Mouse (Mus musculus) hindbrain, embryonic 13.5 days (tissue): ENCODE data around the gene Stat3. TPM values are rescaled to one million over a fixed set of nuclear protein-coding genes. Genes with fewer than 3 reads are reported as not detected.
A peak's percentile ranks its signal among the peaks of the same experiment; 100 is the strongest.

Experiments
- ATAC-seq: fragments of 200-750 bp; cut with Nextera tagmentation; 2 replicates; pipeline ENCODE4 v1.8.0; 2017; ENCODE audit warnings: moderate TSS enrichment; ENCODE audit not compliant: low FRiP score
- H3K27ac ChIP-seq: fragments of 300-500 bp; sonication (generic); 2 replicates; pipeline ENCODE4 v1.5.1; 2015; ENCODE audit warnings: inconsistent platforms, mild to moderate bottlenecking, moderate library complexity
- H3K27me3 ChIP-seq: fragments of 300-500 bp; sonication (generic); 2 replicates; pipeline ENCODE4 v1.6.1; 2015; ENCODE audit warnings: mild to moderate bottlenecking, inconsistent platforms
- H3K36me3 ChIP-seq: fragments of 300-500 bp; sonication (generic); 2 replicates; pipeline ENCODE4 v1.6.1; 2015; ENCODE audit warnings: mild to moderate bottlenecking, inconsistent platforms
- H3K4me1 ChIP-seq: fragments of 300-500 bp; sonication (generic); replicated peaks from 2 replicates; pipeline ENCODE4 v1.6.1; 2015; ENCODE audit warnings: inconsistent platforms
- H3K4me2 ChIP-seq: fragments of 300-500 bp; sonication (generic); 2 replicates; pipeline ENCODE4 v1.6.1; 2015; ENCODE audit warnings: inconsistent platforms, mild to moderate bottlenecking, moderate library complexity
- H3K4me3 ChIP-seq: fragments of 300-500 bp; sonication (generic); 2 replicates; pipeline ENCODE4 v1.5.1; 2015; ENCODE audit warnings: mild to moderate bottlenecking, inconsistent platforms
- H3K9ac ChIP-seq: fragments of 300-500 bp; sonication (generic); 2 replicates; pipeline ENCODE4 v1.6.1; 2015; ENCODE audit warnings: mild to moderate bottlenecking, inconsistent platforms
- H3K9me3 ChIP-seq: fragments of 300-500 bp; sonication (generic); 2 replicates; pipeline ENCODE4 v1.6.1; 2016; ENCODE audit warnings: inconsistent platforms
- WGBS: fragments of 180-500 bp; shearing (Covaris S2); methylation state at CpG from one replicate; pipeline ENCODE4 v1.1.7; 2015; 5-methylcytosine and 5-hydroxymethylcytosine counted together
- polyA plus RNA-seq: library from polyadenylated mRNA; unstranded; fragments of >200 nt; fragmentation: Nextera tagmentation; extraction: Ambion mirVana; gene quantifications from 2 replicates; pipeline ENCODE4 v1.2.1, GENCODE M21; 2015

The Stat3 gene
- polyA plus RNA-seq, 1 experiment from 2014 or later = 53.3 TPM

DNA sequence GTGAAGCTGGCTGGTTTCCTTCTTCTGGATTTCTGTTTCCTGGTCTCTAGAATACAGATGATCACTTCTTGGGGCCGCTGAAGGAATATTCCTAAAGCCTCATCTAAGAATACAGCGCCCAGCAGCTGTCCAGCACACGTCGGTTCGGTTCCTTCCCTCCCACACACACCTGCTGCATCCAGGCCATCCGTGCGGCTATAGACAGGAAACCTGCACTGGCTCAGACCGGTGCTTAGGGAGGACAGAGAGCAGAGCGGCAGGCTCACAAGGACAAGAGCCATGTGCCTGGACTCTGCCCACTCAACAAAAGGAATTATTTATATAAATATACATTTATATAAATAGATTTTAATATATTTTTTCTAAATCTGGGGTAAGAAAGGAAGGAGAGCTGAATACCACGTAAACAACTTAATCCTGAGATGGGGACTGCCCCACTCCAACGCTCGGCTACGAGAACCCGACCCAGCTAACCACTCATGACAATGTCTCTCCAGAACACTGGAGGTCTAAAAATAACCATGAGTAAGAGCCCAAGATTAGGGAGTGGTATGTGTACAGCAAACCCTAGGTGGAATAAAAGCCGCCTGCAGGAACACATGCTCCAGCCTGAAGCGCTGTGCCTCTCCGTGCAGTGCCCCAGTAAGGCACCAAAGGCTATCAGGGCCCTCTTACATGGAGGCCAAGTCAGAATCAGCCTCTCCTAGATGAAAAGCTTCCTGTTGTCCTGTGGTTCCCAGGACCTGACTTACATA lies 26.8 kb downstream of the Stat3 start:
- H3K4me3 ChIP-seq = no peak overlapping the region
- H3K9ac ChIP-seq = no peak overlapping the region
- ATAC-seq = no peak
- H3K36me3 ChIP-seq = peaks cover 21% of the 10 kb centered on the region
- no peak overlapping the region for H3K4me2 ChIP-seq
- H3K9me3 ChIP-seq = no peaks in the 10 kb centered on the region
- H3K4me1 ChIP-seq = no peaks in the 10 kb centered on the region
- no peaks in the 10 kb centered on the region for H3K27me3 ChIP-seq
- no peak overlapping the region for H3K27ac ChIP-seq
- 93% methylated on average over 17 of the region's 17 CpGs for WGBS

DNA sequence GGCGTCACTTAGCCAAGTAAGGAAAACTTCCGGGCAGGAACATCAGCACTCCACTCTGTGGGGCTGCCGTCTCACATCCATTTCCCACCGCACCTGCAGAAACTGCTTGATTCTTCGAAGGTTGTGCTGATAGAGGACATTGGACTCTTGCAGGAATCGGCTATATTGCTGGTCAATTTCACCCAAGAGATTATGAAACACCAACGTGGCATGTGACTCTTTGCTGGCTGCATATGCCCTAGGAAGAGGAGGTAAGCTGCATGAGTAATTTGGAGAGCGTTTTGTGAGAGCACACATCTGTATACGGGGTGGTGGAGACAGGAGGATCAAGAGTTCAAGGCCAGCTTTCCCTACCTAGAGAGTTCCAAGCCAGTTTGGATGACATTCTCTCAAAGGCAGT lies 30.8 kb downstream of the Stat3 start:
- Histone ChIP-seq H3K4me3 (no peak overlapping the region), H3K36me3 (peaks cover 56% of the 10 kb centered on the region), H3K4me1 (no peaks in the 10 kb centered on the region), H3K9ac (no peak overlapping the region), H3K4me2 (no peak overlapping the region), H3K27me3 (no peaks in the 10 kb centered on the region), H3K27ac (no peak overlapping the region), H3K9me3 (no peaks in the 10 kb centered on the region)
- WGBS = 86% methylated on average over 9 of the region's 9 CpGs
- ATAC-seq = no peak

DNA sequence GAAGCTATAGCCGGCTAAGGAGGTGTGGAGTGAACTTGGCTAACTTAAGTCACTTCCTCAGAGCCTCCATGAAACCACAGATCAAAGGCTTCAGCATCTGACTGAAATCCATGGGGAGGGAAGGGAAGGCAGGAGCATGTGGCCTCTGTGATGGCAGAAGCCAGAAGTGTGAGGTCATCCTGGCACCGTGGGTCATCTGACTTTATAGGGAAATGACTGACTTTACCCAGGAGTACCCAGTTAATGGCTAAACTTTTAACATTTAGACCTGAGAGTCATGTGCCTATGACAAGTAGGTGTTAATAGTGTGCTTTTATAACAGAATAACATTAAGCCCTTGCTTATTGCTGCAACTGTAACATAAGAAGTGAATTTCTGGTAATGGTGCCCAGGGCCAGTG lies 31.2 kb downstream of the Stat3 start:
- Histone ChIP-seq H3K36me3 (peaks cover 61% of the 10 kb centered on the region), H3K9ac (no peak overlapping the region), H3K4me1 (no peaks in the 10 kb centered on the region)

DNA sequence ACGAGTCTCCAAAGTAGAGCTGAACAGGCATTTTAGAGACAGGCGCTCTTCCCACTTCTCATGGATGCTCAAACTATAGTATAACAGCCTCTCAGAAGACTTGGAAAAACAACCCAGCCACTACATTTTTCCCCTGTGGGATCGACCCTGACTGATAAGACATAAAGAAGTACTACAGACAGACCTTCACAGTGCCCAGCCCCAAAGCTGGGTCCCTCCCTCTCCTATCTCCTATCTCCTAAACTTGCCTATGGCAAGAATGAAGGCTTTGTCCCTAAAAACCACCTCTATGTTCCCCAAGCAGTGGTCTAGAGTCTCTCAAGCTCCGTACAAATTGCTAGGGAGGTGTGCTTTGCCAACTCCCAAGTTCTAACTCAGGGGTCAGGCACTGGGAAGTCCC lies 32.5 kb downstream of the Stat3 start:
- Histone ChIP-seq H3K27ac (no peak overlapping the region), H3K9me3 (no peaks in the 10 kb centered on the region), H3K9ac (no peak overlapping the region), H3K36me3 (peaks cover 72% of the 10 kb centered on the region), H3K4me1 (no peaks in the 10 kb centered on the region), H3K4me3 (no peak overlapping the region), H3K27me3 (no peaks in the 10 kb centered on the region), H3K4me2 (no peak overlapping the region)
- WGBS = 91% methylated on average over 4 of the region's 4 CpGs
- ATAC-seq = no peak

More for the DNA sequence above, 31.2 kb downstream of the Stat3 start:
- ATAC-seq = no peak
- Histone ChIP-seq H3K27me3 (no peaks in the 10 kb centered on the region), H3K4me3 (no peak overlapping the region), H3K9me3 (no peaks in the 10 kb centered on the region), H3K4me2 (no peak overlapping the region), H3K27ac (no peak overlapping the region)
- WGBS = 90% methylated on average over 2 of the region's 2 CpGs

DNA sequence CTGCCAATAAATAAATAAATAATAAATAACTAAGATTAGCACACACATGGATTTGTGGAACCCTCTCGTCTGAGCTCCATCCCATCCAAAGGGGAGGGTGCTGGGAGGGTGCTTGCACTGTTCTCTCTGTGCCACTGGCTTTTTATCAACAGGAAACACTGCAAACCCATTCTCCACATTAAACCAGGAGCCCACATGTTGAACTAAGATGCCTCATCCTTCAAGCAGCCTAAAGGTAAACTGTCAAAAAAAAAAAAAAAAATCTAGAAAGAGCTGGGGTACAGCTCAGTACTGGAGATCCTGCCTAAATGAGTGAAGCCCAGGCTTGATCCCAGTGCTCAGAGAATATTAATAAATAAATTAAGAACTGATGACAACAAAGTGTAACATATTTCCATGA lies 33.4 kb downstream of the Stat3 start:
- H3K4me1 ChIP-seq = no peaks in the 10 kb centered on the region
- H3K4me3 ChIP-seq = no peak overlapping the region
- ATAC-seq = no peak
- H3K9me3 ChIP-seq = peaks cover 5% of the 10 kb centered on the region; the same call in 1 of the 2 replicates
- peaks cover 80% of the 10 kb centered on the region for H3K36me3 ChIP-seq
- no peak overlapping the region for H3K9ac ChIP-seq
- 76% methylated on average over 1 of the region's 1 CpGs for WGBS
- no peak overlapping the region for H3K4me2 ChIP-seq
- no peak overlapping the region for H3K27ac ChIP-seq
- no peaks in the 10 kb centered on the region for H3K27me3 ChIP-seq

DNA sequence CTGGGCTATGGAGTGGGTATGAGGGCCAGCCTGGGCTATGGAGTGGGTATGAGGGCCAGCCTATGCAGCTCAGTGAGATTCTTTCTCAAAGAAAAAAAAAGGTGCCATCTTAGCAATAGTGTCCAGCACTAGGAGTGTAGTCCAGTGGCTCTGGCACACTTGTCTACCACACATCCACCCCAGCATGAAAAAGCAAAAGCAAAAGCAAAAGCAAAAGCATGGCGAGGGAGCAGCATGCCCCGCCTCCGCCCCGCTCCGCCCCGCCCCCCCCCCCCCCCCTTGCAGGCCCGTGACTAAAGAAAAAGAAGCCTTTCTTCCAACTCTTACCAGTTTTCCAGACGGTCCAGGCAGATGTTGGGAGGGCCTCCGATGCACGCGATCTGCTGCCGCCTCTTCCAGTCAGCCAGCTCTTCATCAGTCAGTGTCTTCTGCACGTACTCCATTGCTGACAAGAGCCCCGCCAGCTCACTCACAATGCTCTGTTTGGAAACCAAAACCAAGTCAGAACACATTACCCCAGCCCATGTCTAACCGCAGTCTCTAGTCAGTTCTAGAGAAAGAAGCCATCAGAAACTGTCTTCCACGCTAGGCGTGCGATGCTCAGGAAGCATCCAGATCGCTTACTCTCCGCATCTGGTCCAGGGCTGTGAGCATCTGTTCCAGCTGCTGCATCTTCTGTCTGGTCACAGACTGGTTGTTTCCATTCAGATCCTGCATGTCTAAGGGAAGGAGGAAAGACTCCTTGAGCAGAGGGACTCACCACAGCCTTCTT lies 34.6 kb downstream of the Stat3 start:
- ATAC-seq = no peak
- Histone ChIP-seq H3K36me3 (peaks cover 75% of the 10 kb centered on the region), H3K4me1 (no peaks in the 10 kb centered on the region), H3K9ac (no peak overlapping the region), H3K4me3 (no peak overlapping the region), H3K9me3 (peaks cover 5% of the 10 kb centered on the region; the same call in 1 of the 2 replicates), H3K27me3 (no peaks in the 10 kb centered on the region), H3K4me2 (no peak overlapping the region), H3K27ac (no peak overlapping the region)
- 71% methylated on average over 18 of the region's 20 CpGs for WGBS

DNA sequence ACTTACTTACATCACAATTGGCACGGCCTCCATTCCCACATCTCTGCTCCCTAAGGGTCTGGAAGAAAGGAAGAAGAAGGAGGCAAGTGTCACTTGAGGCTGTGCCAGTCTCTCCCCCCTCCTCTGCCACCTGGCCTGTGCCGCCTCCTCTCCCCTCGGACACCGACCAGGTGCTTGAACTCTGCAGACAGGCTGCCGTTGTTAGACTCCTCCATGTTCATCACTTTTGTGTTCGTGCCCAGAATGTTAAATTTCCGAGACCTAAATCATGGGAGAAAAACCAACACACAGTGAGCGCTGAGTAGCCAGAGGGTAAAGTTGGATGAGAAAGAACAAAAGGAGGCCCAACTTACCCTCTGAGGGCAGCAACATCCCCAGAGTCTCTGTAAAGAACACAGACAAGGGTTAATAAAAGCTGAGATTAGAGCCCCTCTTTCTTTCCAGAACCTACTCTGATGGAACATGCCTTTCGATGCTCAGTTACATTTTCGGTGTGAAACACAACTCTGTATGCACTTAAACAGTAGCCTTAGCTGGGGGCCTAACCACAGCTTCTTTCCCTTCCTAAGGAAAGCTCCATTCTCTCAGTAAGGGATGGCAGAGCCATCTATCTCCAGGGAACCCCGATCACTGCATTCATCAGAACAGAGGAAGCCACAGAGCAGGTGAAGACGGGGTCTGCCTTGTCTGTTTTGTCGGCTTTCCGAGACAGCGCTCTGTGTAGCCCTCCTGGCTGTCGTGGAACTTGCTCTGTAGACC lies 40.7 kb downstream of the Stat3 start:
- Histone ChIP-seq H3K36me3 (peaks cover 52% of the 10 kb centered on the region), H3K27ac (peak overlapping the region; percentile 50), H3K4me1 (peaks cover 15% of the 10 kb centered on the region), H3K4me2 (no peak overlapping the region), H3K9me3 (peaks cover 5% of the 10 kb centered on the region; the same call in 1 of the 2 replicates), H3K9ac (no peak overlapping the region), H3K27me3 (no peaks in the 10 kb centered on the region), H3K4me3 (no peak overlapping the region)
- no peak for ATAC-seq
- 62% methylated on average over 16 of the region's 16 CpGs for WGBS

DNA sequence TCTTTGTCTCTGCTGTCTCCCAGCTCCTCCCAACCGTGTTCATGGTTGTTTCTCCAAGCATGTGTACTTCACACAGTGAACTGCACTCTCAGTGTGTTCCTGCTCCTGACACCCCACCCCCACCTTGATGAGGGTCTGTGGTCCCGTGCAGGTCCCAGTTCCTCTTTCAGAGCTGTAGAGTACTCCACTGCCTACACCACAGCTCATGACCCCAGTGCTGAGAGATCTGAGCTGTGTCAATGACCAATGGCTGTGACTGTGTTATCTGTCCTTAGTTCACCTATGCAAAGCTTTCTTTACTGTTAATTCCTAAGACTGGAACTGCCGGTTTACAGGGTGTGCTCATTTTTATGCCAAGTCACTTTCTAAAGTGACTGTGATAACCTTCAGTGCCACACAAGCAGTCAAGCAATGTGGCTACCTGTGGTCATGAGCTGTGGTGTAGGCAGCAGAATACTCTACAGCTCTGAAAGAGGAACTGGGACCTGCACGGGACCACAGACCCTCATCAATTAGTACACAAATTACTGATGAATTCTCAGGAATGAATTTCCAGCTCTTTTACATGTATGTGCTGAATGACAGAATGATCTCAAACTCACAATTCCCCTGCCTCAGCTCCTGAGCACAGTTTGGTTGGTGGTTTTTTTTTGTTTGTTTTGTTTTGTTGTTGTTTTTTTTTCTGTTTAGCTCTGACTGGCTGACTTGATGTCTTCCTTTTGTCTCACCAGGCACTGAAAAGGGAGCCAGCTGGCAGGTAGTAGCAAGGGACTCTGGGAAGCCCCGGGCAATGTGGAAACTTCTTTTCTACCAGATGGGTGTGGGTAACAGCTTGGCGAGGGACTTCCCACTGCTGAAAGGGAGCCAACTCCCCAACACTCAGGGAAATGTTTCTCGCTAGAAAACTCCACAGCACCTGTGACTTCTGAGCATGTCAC lies 41.8 kb downstream of the Stat3 start:
- Histone ChIP-seq H3K4me1 (peaks cover 16% of the 10 kb centered on the region), H3K36me3 (peaks cover 51% of the 10 kb centered on the region), H3K4me2 (no peak overlapping the region), H3K9me3 (peaks cover 5% of the 10 kb centered on the region; the same call in 1 of the 2 replicates), H3K27ac (peak overlapping the region; percentile 67), H3K9ac (no peak overlapping the region), H3K4me3 (no peak overlapping the region), H3K27me3 (no peaks in the 10 kb centered on the region)
- 66% methylated on average over 7 of the region's 7 CpGs for WGBS
- no peak for ATAC-seq

DNA sequence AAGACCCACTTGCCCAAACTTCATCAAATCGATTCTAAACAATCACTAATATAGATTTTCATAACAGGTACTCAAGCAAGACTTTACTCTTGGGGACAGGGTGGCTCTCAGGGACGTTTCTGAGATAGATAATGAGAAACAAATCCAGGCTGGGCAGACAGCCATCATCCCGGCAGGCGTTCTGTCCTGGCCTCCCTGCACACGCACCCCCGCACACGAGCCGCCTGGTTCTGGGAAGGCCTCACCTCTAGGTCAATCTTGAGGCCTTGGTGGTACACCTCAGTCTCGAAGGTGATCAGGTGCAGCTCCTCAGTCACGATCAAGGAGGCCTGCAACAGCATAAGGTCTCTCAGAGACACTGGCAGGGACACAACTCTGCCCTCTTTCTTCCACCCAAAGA lies 43.3 kb downstream of the Stat3 start:
- peaks cover 41% of the 10 kb centered on the region for H3K36me3 ChIP-seq
- WGBS = 71% methylated on average over 10 of the region's 10 CpGs
- H3K4me1 ChIP-seq = peaks cover 16% of the 10 kb centered on the region
- peaks cover under 1% of the 10 kb centered on the region; the same call in 1 of the 2 replicates for H3K9me3 ChIP-seq
- H3K27me3 ChIP-seq = no peaks in the 10 kb centered on the region
- ATAC-seq = no peak
- no peak overlapping the region for H3K27ac ChIP-seq
- no peak overlapping the region for H3K4me2 ChIP-seq
- no peak overlapping the region for H3K9ac ChIP-seq
- no peak overlapping the region for H3K4me3 ChIP-seq

DNA sequence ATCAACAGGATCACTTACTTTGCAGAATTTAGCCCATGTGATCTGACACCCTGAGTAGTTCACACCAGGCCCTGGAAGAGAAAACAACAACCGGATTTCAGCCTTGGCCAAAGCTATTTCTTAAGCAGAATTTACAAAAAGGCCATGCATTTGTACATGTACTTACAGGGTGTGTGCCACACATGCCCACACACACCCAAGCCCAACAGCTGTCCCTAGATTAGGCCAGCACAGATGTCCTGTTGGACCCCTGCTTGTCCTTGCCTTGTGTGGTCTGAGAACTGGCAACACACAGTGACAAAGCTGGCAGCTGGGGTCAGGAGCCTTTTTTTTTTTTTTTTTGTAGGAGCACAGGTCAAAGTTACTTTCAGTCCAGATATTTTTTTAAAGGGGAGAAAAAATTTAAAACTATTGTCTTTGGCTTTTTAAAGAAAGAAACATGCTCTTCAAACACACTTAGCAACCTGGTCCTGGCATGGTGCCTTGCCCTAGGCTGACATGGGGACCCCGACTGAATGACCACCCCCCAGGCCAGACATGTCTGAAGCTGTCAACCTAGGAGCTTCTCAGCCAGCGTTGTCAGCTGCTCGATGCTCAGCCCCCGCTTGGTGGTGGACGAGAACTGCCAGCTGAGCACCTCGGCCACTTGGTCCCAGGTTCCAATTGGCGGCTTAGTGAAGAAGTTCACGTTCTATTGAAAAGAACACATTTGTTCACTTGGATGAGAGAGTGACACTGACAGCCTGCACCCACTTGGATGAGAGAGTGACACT lies 45.0 kb downstream of the Stat3 start:
- Histone ChIP-seq H3K4me2 (no peak overlapping the region), H3K27me3 (no peaks in the 10 kb centered on the region), H3K27ac (no peak overlapping the region), H3K36me3 (peaks cover 51% of the 10 kb centered on the region), H3K4me1 (peaks cover 16% of the 10 kb centered on the region), H3K9me3 (no peaks in the 10 kb centered on the region), H3K4me3 (no peak overlapping the region), H3K9ac (no peak overlapping the region)
- 65% methylated on average over 9 of the region's 9 CpGs for WGBS
- ATAC-seq = no peak

DNA sequence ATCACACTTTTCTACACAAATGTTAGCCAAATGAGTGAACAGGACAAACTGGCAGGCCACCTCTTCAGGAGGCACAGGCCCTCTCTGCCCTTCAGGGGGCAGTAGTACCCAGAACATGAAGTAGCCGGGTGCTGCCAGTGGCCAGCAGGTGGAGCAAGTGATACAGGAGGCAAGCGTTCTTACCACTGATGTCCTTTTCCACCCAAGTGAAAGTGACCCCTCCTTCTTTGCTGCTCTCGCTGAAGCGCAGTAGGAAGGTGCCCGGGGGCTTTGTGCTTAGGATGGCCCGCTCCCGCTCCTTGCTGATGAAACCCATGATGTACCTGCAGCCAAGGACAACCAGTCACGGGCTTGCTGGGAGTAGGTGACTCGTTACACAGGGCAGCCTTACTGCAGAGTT lies 45.9 kb downstream of the Stat3 start:
- Histone ChIP-seq H3K4me2 (no peak overlapping the region), H3K27ac (no peak overlapping the region), H3K4me1 (peaks cover 8% of the 10 kb centered on the region), H3K4me3 (no peak overlapping the region), H3K9me3 (no peaks in the 10 kb centered on the region), H3K27me3 (no peaks in the 10 kb centered on the region), H3K36me3 (peaks cover 60% of the 10 kb centered on the region), H3K9ac (no peak overlapping the region)
- WGBS = 10% methylated on average over 9 of the region's 9 CpGs
- no peak for ATAC-seq
